Mouse (Mus musculus) A20 (cell line): Measurements from ENCODE around the gene Apoa2.
A peak's percentile ranks its signal among the peaks of the same experiment; 100 is the strongest.

ENCODE experiments used
- DNase-seq: peaks from one replicate; pipeline ENCODE4 v3.0.0-alpha.2; 2011; ENCODE audit warnings: low read depth, low spot score

Gene Apoa2

DNA sequence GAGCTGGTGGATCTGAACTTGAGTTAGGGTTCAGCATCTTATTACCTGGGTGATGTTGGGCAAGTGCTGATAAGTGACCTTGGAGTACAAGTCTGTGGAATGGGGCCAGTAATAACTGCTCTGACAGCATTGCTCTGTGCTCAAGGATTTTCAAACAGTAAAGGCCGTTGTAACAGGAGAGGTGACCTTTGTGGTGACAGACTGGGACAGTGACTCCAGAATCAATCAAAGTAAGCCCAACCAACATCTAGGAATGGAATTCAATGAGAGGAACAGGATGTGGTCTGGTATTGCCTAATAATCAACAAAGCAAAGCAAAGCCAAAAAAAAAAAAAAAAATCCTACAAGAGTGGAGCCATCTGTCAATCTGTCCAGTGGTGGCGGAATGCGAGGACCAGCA, 35.5 kb downstream of the Apoa2 start:
- no peak for DNase-seq

DNA sequence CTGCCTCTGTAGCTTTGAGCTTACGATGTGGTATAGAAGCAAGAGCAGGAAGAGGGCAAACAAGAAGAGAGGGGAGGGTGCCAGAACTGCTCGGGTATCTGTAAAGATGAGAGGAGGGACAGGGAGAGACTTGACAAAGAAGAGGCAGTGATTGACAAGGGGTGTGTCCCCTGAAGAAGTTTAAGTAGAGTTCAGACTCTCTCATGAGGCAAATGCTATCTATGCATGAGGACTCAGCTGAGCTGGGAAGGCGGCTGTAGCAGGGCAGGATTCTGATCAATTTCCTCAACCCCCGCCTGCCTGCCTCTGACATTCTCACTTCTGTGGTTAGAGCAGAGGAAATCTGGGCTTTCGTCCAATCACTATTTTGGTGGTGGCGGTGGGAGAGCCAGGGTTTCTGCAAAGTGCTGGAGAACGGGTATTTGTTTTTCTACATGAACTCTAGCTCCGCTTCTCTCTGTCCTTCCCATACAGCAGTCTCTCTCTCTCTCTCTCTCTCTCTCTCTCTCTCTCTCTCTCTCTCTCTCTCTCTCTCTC, 37.8 kb downstream of the Apoa2 start:
- no peak for DNase-seq

DNA sequence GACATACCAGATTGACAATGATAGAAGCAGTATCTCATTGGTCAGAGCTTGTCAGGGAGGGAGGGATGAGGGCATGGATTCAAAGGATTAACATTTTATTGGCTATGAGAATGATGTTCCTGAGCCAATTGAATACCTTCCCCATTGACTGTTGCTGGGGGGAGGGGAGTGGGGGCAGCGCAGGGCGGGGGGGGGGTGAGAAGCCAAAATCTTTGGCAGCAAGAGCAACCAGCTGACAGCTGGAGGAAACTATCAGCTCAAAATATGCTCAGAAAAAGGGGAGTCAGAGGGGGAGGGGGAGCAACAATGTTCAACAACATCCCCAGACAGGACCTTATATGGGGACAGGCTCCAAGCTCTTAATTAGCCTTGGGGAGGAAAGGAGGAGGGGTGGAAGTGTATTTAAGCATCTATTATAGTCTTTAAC, 38.3 kb downstream of the Apoa2 start:
- DNase-seq = no peak

DNA sequence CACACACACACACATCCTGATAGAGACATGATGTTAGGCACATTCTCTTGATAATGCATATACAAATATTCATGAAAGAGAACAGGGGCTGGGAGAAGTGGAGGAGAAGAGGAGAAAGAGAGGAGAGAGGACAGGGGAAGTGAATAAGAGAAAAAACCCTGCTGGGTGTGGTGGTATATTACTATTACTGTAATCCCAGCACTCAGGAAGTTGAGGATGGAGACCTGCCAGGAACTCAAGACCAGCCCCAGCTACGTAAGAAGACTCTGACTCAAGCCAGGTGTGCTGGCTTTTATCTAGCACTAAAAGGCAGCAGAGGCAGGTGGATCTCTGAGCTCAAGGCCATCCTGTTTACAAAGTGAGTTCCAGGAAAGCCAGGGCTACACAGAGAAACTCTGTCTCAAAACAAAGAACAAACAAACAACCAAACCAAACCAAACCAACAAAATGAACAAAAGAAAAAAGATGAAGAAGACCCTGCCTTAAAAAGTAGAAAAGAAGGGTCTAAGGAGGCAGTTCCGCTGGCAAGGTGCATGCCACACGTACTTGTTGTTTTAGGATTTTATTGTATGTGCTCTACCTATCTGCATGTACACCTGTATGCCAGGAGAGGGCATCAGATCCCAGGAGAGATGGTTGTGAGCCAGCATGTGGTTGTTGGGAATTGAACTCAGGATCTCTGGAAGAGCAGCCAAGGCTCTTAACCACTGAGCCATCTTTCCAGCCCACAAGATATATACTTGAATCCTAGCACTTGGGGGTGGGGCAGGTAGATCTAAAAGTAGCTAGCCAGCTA, 39.0 kb downstream of the Apoa2 start:
- DNase-seq = no peak

DNA sequence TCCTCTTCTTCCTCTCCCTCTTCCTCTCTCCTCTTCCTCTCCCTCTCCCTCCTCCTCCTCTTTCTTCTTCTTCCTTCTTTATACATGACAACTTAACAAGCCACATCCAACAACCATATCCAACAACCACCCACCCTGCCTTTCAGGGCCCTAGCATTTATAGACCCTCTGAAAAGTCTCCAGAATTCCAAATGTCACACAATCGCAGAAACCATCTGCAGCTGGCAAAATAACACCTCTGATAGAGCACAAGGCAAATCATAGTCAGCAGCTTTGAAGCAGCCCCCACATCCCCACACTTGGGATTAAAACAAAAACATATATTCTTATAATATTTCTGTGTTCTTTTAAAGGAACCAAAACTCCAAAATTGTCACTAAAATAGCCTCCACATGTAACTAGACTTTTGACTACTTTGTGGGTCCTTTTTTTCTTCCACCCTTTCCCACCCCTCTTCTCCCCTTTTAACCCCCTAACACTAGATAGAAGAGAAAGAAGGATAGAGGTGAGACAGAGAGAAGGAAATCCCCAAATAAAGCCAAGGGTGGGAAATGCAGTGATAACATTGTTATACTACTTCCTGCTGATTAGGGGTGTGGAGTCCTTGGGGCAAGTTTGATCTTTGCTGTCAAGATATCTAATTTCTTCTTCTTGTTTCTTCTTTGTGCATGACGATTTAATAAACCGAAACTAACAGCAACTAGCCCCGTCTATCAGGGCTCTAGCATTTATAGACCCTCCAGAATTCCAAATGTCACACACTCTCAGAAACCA, 41.3 kb downstream of the Apoa2 start:
- DNase-seq = no peak

DNA sequence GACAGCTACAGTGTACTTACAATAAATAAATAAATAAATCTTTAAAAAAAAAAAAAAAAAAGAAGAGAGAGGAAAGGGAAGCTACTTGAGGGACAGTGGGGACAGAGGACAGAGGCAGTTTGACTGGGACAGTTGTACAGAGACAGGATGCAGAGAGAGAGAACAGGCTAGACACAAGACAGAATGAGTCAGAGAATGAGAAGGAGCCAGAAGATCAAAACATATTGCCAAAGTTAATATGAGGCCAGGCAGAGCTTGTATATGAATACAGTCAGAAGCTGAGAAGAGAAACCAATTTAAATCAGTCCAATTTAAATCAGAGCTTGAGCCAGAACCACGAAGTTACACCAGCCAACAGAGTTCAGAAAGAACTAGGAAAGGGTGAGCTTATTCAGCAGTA, 43.5 kb downstream of the Apoa2 start:
- no peak for DNase-seq

DNA sequence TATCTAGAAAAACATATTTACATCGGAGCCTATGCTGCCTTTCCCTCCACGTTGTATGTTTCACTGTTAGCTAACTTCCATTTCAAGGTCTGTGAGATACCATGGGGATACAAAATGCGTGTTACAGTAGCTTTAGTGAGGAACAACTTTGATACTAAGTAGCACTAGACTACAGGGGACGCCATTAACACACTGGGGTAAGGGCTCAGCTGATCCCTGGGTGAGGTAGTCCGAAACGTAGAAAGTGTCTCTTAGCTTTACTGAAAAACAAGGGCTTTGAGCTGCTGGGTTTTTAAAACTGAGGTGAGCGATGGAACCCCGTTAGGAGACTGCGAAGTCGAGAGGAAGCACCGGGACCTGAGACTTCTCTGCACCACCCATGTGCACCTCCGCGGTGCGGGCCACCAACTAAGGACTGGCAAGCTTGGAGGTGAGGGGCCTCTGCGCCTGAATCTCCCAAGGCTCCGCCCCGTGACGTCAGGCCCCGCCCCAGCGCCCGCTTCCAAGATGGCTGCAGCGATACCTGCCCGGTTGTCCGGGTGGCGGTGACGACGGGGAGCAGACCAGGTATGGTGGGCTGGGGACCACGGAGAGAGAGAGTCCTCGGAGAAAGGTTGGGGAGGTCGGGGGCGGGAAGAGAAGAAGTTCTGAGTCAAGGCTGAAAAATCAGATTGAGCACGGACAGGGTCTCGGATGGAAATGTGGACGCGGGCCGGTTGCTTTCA, 45.2 kb downstream of the Apoa2 start, which contains the start of gene B4galt3:
B4galt3 (plus strand) TSS at position 481 of the 725 bp plus-strand sequence.
- DNase-seq = peak; percentile 93

DNA sequence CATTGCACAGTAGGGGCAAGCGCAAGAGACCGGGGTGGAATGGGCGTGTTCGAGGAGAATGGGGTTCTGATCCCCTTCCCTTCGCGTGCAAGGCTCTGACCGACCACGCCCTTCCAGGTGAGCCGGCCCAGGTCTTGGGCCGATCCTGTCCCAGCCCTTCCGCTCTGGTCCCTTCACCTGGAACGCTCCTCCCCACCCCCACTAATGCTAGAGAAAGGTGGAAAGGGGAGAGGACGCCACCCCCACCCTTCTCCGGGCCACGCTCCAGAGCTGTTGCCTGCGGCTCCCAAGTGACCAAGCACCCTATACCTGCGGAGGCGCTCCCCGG, 45.7 kb downstream of the Apoa2 start:
- no peak for DNase-seq

DNA sequence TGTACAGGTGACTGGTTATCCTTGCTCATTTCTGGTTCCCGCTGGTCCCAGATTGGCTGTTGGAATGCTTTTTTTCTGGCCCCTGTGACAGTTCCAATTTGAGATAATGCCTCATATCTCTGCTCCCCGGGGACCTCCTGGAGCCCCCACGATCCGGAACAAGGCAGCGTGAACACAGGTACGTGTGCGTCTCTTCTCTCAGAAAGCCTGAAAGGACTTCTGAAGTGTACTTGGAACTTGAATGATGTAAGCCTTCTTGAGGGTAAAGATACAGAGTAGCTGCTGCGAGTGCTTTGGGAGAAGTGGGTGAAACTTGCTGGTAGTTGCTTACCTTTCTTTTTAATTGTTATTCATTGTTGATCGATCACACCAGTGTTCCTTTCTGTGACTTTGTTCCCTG, 46.3 kb downstream of the Apoa2 start:
- no peak for DNase-seq

DNA sequence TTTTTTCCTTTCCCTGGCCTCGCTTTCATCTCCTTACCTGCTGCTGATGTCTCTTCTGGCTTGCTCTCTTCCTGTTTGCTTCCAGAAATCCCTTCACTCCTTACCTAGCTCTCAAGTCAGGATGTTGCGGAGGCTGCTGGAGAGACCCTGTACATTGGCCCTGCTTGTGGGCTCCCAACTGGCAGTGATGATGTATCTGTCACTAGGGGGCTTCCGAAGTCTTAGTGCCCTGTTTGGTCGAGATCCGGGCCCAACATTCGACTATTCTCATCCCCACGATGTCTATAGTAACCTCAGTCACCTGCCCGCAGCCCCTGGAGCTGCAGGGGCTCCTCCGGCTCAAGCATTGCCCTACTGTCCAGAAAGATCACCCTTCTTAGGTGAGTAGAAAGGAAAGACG, 46.8 kb downstream of the Apoa2 start:
- no peak for DNase-seq

DNA sequence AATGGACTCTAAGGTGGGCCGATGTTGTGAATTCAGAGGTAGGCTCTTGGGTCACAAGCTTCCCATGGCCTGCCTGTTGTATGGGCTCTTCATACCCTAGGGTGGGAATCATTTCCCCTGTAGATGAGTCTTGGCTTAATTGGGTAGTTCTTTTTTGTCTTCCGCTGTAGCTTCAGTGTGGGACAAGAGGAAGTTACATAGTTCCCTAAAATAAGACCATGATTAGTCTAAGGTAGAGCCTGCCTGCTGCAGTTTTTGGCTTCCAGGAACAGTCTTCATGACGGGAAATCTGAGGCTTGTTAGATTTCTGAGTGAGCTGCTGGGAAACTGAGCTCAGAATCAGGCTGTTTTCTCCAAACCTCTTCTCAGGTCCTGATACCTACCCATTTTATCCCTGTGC, 47.2 kb downstream of the Apoa2 start:
- no peak for DNase-seq

DNA sequence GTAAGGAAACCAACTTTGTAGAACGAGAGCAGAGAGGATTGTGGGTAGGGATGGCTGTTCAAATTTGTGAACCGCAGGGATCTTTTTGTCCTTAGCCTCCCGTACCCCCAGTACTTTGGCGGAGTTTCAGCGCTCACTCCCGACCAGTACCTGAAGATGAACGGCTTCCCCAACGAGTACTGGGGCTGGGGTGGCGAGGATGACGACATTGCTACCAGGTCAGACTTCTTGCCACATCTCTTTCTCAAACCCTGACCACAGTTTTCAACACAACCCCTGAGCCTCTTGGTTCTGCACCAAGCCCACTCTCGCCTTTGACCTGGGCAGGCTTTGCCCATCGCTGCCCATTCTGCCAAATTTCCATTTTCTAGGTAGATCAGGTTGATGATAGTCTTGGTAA, 49.3 kb downstream of the Apoa2 start:
- no peak for DNase-seq

DNA sequence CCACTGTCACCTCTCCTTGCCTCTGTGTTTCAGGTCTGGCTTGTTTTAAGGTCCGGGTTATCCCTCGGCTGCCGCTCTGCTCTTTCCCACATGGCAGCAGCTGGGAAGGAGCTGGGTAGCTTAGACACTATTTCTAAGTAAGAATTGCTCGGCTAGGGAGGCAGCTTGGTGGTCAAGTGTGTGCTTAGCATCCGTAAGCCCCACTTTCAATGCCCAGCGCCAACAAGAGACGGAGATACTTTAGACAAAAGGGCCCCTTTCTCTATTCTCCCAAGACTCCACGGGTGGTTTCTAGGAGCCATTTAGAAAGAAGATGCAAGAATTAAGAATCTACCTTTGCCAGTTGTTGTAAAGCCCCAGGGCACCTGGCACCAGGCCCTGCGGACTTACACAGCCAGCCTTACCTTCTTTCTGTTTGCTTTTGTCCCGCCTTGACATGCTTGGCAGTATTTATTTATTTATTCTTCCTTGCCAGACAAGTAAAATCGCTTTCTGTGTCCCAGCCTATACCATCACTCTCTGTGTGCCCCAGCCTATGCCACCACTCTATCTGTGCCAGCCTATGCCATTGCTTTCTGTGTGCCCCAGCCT, 50.4 kb downstream of the Apoa2 start:
- DNase-seq = no peak
